Mouse (Mus musculus) forebrain, embryonic 11.5 days (tissue): ENCODE measurements around the gene Ccdc65. TPM values are rescaled to one million over a fixed set of nuclear protein-coding genes. Genes with fewer than 3 reads are reported as not detected.
"Not testable (repeated sequence)": the region's sequence is repeated elsewhere in the genome, so short reads cannot be mapped to it uniquely, and the experiment has no call there.

Experiments
- ATAC-seq: fragments of 200-750 bp; cut with Nextera tagmentation; replicated peaks from 2 replicates; pipeline ENCODE4 v1.8.0; 2017; ENCODE audit warnings: moderate TSS enrichment; ENCODE audit not compliant: low FRiP score
- DNase-seq: peaks from one replicate; pipeline ENCODE4 v3.0.0-alpha.2; 2017; ENCODE audit warnings: low spot score
- H3K27ac ChIP-seq: fragments of 300-500 bp; sonication (generic); 2 replicates; pipeline ENCODE4 v1.5.1; 2014; ENCODE audit warnings: low read depth, low read length
- H3K27me3 ChIP-seq: fragments of 300-500 bp; sonication (generic); 2 replicates; pipeline ENCODE4 v1.6.1; 2014; ENCODE audit warnings: mild to moderate bottlenecking, low read length, mixed read lengths; ENCODE audit not compliant: control insufficient read depth, insufficient read depth
- H3K36me3 ChIP-seq: fragments of 300-500 bp; sonication (generic); 2 replicates; pipeline ENCODE4 v1.6.1; 2014; ENCODE audit warnings: mild to moderate bottlenecking, low read length, moderate library complexity, mixed read lengths; ENCODE audit not compliant: control insufficient read depth, insufficient read depth
- H3K4me1 ChIP-seq: fragments of 300-500 bp; sonication (generic); replicated peaks from 2 replicates; pipeline ENCODE4 v1.6.1; 2014; ENCODE audit warnings: low read length, mixed read lengths; ENCODE audit not compliant: control insufficient read depth, insufficient read depth
- H3K4me2 ChIP-seq: fragments of 300-500 bp; sonication (generic); 2 replicates; pipeline ENCODE4 v1.6.1; 2014; ENCODE audit warnings: low read depth, mild to moderate bottlenecking, low read length, moderate library complexity, mixed read lengths; ENCODE audit not compliant: severe bottlenecking
- H3K4me3 ChIP-seq: fragments of 300-500 bp; sonication (generic); 2 replicates; pipeline ENCODE4 v1.5.1; 2014; ENCODE audit warnings: low read depth, low read length
- H3K9ac ChIP-seq: fragments of 300-500 bp; sonication (generic); 2 replicates; pipeline ENCODE4 v1.6.1; 2014; ENCODE audit warnings: low read length
- H3K9me3 ChIP-seq: fragments of 300-500 bp; sonication (generic); 2 replicates; pipeline ENCODE4 v1.6.1; 2016; ENCODE audit warnings: low read length, mixed read lengths; ENCODE audit not compliant: control insufficient read depth
- WGBS: fragments of 180-500 bp; shearing (Covaris S2); extraction: QIAGEN DNeasy Blood & Tissue Kit; methylation state at CpG from one replicate; pipeline ENCODE4 v1.1.7; 2014; 5-methylcytosine and 5-hydroxymethylcytosine counted together
- polyA plus RNA-seq: library from polyadenylated mRNA; unstranded; fragments of >200 nt; fragmentation: Nextera tagmentation; extraction: Ambion mirVana; gene quantifications from 2 replicates; pipeline ENCODE4 v1.2.1, GENCODE M21; 2014

The Ccdc65 gene
- polyA plus RNA-seq, 1 experiment from 2014 or later: 0.92 TPM

DNA sequence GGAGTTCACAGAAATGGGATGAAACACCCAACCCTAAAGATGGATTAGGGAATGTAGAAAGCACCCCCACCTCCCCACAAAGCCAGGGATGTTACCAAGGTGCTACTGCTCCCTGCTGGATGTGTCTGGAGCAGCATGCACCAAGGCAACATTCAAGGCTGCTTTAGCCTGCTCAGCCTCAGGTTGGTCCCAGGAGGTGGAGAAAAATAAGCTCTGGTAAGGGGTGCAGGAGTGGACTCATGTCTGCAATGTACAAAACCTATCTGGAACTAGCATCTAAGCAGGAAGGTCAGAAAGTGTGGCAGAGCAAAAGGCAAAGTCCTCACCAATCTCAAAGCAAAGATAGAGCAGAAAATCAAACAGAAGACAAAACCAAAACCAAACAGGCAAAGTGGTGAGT is 29.9 kb downstream of the Ccdc65 start:
- H3K36me3 ChIP-seq: peaks cover 15% of the 10 kb centered on the region
- H3K4me2 ChIP-seq: no peak overlapping the region
- no peak for DNase-seq
- H3K4me3 ChIP-seq: no peak overlapping the region
- H3K27me3 ChIP-seq: no peaks in the 10 kb centered on the region
- ATAC-seq: no peak
- H3K4me1 ChIP-seq: no peaks in the 10 kb centered on the region
- no peak overlapping the region for H3K9ac ChIP-seq
- H3K9me3 ChIP-seq: no peaks in the 10 kb centered on the region
- H3K27ac ChIP-seq: no peak overlapping the region

- Histone ChIP-seq H3K4me1 (no peaks in the 10 kb centered on the region), H3K27me3 (no peaks in the 10 kb centered on the region), H3K36me3 (peaks cover 15% of the 10 kb centered on the region), H3K4me3 (no peak overlapping the region), H3K9me3 (no peaks in the 10 kb centered on the region), H3K4me2 (no peak overlapping the region), H3K27ac (no peak overlapping the region), H3K9ac (no peak overlapping the region)
- WGBS: 69% methylated on average over 4 of the region's 4 CpGs
- ATAC-seq: no peak
- no peak for DNase-seq
Measured at GRCm38 (mm10) chr15:98738796-98739195, 30.8 kb downstream of the Ccdc65 start.

GRCm38 (mm10) chr15:98740219-98740618 is 32.2 kb downstream of the Ccdc65 start:
- no peak overlapping the region for H3K4me2 ChIP-seq
- peaks cover 15% of the 10 kb centered on the region for H3K36me3 ChIP-seq
- no peaks in the 10 kb centered on the region for H3K4me1 ChIP-seq
- no peak overlapping the region for H3K27ac ChIP-seq
- ATAC-seq (no peak), DNase-seq (no peak)
- no peak overlapping the region for H3K9ac ChIP-seq
- H3K4me3 ChIP-seq: no peak overlapping the region
- 82% methylated on average over 8 of the region's 8 CpGs for WGBS
- H3K9me3 ChIP-seq: no peaks in the 10 kb centered on the region
- no peaks in the 10 kb centered on the region for H3K27me3 ChIP-seq

DNA sequence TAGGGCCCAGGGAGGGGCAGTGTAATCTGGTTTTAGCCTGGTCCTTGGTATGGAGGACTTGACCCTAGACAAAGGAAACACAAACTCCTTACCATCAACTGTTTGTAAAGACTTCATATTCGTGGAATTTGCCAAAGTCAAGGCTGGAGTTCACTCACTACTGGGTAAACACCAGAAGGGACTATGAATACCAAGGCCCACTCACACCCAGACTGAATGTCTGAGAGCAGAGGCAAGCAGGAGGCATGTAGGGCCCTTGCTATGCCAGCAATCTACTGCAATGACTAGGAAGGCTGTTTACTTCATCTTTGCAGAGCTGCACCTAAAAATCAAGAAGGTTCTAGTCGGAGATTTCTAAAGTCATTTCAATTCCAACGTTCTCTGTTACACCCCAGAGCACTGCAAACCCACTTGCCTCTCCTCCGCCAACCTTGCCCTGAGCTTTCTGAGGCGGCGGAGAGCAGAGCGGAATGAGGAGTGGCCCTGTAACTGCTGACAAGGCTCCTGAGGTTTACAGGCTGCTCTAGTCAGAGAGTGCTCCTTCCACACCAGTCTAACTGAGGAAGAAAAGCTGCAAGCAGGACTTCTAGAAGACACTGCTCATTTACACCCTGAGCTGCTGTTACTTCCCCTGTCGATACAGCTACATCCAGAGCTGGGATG is 34.9 kb downstream of the Ccdc65 start:
- no peak overlapping the region for H3K4me3 ChIP-seq
- no peak overlapping the region for H3K9ac ChIP-seq
- H3K27ac ChIP-seq: no peak overlapping the region
- WGBS: 88% methylated on average over 8 of the region's 8 CpGs
- no peaks in the 10 kb centered on the region for H3K4me1 ChIP-seq
- peaks cover 12% of the 10 kb centered on the region for H3K36me3 ChIP-seq
- ATAC-seq: no peak
- H3K9me3 ChIP-seq: no peaks in the 10 kb centered on the region
- no peaks in the 10 kb centered on the region for H3K27me3 ChIP-seq
- DNase-seq: no peak
- H3K4me2 ChIP-seq: no peak overlapping the region

- peaks cover 12% of the 10 kb centered on the region for H3K36me3 ChIP-seq
- not testable (repeated sequence) for H3K9ac ChIP-seq, H3K9me3 ChIP-seq, DNase-seq, ATAC-seq, H3K27me3 ChIP-seq, H3K27ac ChIP-seq, H3K4me1 ChIP-seq, H3K4me2 ChIP-seq, H3K4me3 ChIP-seq
- 91% methylated on average over 3 of the region's 3 CpGs for WGBS
Measured at GRCm38 (mm10) chr15:98743863-98744262, 35.9 kb downstream of the Ccdc65 start.

GRCm38 (mm10) chr15:98746344-98746965 is 38.4 kb downstream of the Ccdc65 start:
- H3K36me3 ChIP-seq: no peaks in the 10 kb centered on the region; the same call in 1 of the 2 replicates

DNA sequence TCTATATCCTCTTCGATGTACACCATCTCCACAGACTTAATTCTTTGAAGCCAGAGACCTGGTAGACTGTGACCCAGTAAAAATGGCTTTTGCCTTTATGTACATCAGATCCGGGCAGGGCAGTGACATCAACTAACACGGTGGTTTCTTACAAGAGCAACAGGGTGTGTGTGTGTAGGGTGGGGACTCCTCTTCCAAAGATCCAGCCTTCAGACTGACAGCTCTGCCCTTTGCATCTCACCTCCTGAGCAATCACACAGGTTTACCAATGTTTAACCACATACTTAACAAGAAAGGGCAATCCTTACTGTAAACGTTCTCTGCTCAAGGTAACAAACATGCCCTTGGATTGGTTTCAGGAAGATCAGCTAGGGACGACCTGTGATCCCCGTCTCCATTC is 39.3 kb downstream of the Ccdc65 start:
- 91% methylated on average over 6 of the region's 6 CpGs for WGBS
- H3K27me3 ChIP-seq: no peaks in the 10 kb centered on the region
- H3K36me3 ChIP-seq: no peaks in the 10 kb centered on the region; the same call in 1 of the 2 replicates
- H3K27ac ChIP-seq: no peak overlapping the region
- no peaks in the 10 kb centered on the region for H3K9me3 ChIP-seq
- DNase-seq (no peak), ATAC-seq (no peak)
- H3K4me1 ChIP-seq: no peaks in the 10 kb centered on the region
- H3K4me3 ChIP-seq: no peak overlapping the region
- H3K9ac ChIP-seq: no peak overlapping the region
- H3K4me2 ChIP-seq: no peak overlapping the region

More at GRCm38 (mm10) chr15:98746344-98746965, 38.4 kb downstream of the Ccdc65 start:
- H3K27ac ChIP-seq: no peak overlapping the region
- no peaks in the 10 kb centered on the region for H3K4me1 ChIP-seq
- no peak overlapping the region for H3K9ac ChIP-seq
- ATAC-seq: no peak
- H3K27me3 ChIP-seq: no peaks in the 10 kb centered on the region
- H3K9me3 ChIP-seq: no peaks in the 10 kb centered on the region
- no peak for DNase-seq
- WGBS: 92% methylated on average over 10 of the region's 10 CpGs
- H3K4me3 ChIP-seq: no peak overlapping the region
- H3K4me2 ChIP-seq: no peak overlapping the region

DNA sequence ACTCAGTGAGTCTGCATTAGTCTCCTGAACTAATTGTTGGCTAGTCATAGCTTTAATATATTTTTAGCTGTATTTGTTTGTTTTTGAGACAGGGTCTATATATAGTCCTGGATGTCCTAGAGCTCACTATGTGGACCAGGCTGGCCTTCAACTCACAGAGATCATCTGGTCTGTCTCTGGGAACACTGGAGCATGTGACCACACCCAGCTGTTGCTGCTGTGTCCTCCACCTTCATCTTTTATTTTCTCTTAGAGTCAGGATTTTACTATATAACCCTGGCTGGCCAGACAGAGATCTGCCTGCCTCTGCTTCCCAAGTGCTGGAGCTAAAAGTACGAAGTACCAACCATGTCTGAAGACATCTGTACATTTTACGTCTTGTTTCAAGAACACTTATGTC is 41.1 kb downstream of the Ccdc65 start:
- no peak overlapping the region for H3K27ac ChIP-seq
- no peaks in the 10 kb centered on the region for H3K36me3 ChIP-seq
- no peak overlapping the region for H3K4me2 ChIP-seq
- H3K9me3 ChIP-seq: no peaks in the 10 kb centered on the region
- H3K9ac ChIP-seq: no peak overlapping the region
- WGBS: 91% methylated on average over 2 of the region's 2 CpGs
- DNase-seq: no peak
- ATAC-seq: no peak
- peaks cover 1% of the 10 kb centered on the region; the same call in 1 of the 2 replicates for H3K4me1 ChIP-seq
- H3K4me3 ChIP-seq: no peak overlapping the region
- H3K27me3 ChIP-seq: no peaks in the 10 kb centered on the region

DNA sequence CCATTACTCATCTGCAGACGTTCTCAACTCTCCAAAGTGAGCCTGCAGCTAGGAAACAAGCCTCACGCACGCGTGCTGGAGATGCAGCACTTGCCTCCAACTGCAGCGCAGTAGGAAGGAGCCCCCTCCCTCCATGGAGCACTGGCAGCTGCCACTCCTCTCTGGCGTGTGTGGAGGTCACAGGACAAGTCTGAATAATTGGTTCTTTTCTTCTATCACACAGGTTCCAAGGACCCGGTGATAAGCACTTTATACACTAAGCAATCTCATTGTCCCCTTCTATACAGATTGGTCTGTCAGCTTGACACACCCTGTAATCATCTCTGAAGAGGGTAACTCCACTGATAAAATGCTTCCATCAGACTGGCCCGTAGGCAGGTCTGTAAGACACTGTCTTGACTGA is 45.0 kb downstream of the Ccdc65 start:
- DNase-seq (no peak), ATAC-seq (no peak)
- H3K4me1 ChIP-seq: peaks cover 1% of the 10 kb centered on the region; the same call in 1 of the 2 replicates
- no peaks in the 10 kb centered on the region for H3K9me3 ChIP-seq
- no peaks in the 10 kb centered on the region for H3K36me3 ChIP-seq
- H3K27ac ChIP-seq: no peak overlapping the region
- 69% methylated on average over 8 of the region's 8 CpGs for WGBS
- H3K4me3 ChIP-seq: no peak overlapping the region
- H3K27me3 ChIP-seq: no peaks in the 10 kb centered on the region
- no peak overlapping the region for H3K9ac ChIP-seq
- no peak overlapping the region for H3K4me2 ChIP-seq
